Mouse (Mus musculus) G1E (cell line): Measurements from ENCODE around the gene Ube2i. TPM values are rescaled to one million over a fixed set of nuclear protein-coding genes. Genes with fewer than 3 reads are reported as not detected.
A peak's percentile ranks its signal among the peaks of the same experiment; 100 is the strongest.
"Not testable (repeated sequence)": the region's sequence is repeated elsewhere in the genome, so short reads cannot be mapped to it uniquely, and the experiment has no call there.

Experiments used
- ATAC-seq: 2 replicates; pipeline ENCODE4 v1.8.0; 2016; ENCODE audit warnings: mild to moderate bottlenecking; ENCODE audit not compliant: insufficient number of reproducible peaks, poor library complexity, low FRiP score, severe bottlenecking; ENCODE audit errors: extremely low read depth
- DNase-seq: peaks from one replicate; pipeline ENCODE4 v3.0.0; 2012; ENCODE audit warnings: low spot score
- H3K27me3 ChIP-seq: 2 replicates; pipeline ENCODE4 v1.6.1; 2012; ENCODE audit warnings: mild to moderate bottlenecking, low read length, inconsistent platforms; ENCODE audit not compliant: insufficient read depth
- H3K36me3 ChIP-seq: replicated peaks from 2 replicates; pipeline ENCODE3; 2012; ENCODE audit warnings: mild to moderate bottlenecking, inconsistent platforms
- H3K4me1 ChIP-seq: 2 replicates; pipeline ENCODE4 v1.6.1; 2012; ENCODE audit warnings: low read depth, low read length, inconsistent platforms, mixed read lengths; ENCODE audit not compliant: insufficient read depth
- H3K4me3 ChIP-seq: 2 replicates; pipeline ENCODE4 v1.5.1; 2012; ENCODE audit warnings: low read depth, mild to moderate bottlenecking, inconsistent platforms, low read length, moderate library complexity, mixed read lengths
- H3K9me3 ChIP-seq: replicated peaks from 2 replicates; pipeline ENCODE4 v1.6.1; 2012; ENCODE audit warnings: inconsistent platforms
- CTCF ChIP-seq: IDR thresholded peaks from 2 replicates; pipeline ENCODE4 v1.5.1; 2012; ENCODE audit warnings: low read depth, low read length, inconsistent platforms, mixed read lengths
- GATA1 ChIP-seq: IDR thresholded peaks from 2 replicates; pipeline ENCODE4 v1.6.1; 2012; ENCODE audit warnings: borderline replicate concordance, low read length, inconsistent platforms, mixed read lengths
- GATA2 ChIP-seq: IDR thresholded peaks from 2 replicates; pipeline ENCODE4 v1.6.1; 2012; ENCODE audit warnings: low read depth, low read length, inconsistent platforms, borderline replicate concordance
- POLR2AphosphoS5 ChIP-seq: IDR thresholded peaks from 2 replicates; pipeline ENCODE4 v1.6.1; 2012; ENCODE audit warnings: low read depth, low read length, inconsistent platforms; ENCODE audit not compliant: insufficient replicate concordance
- TAL1 ChIP-seq: conservative IDR thresholded peaks from 2 replicates; pipeline ENCODE4 v1.6.1; 2012; ENCODE audit warnings: low read depth, low read length, inconsistent platforms, mixed read lengths
- polyA plus RNA-seq: library from polyadenylated mRNA; stranded (reverse); fragments of >175 nt; gene quantifications from 2 replicates; pipeline ENCODE4 v1.2.3, GENCODE M21; 2012
- total RNA-seq, 2 experiments: library from RNA; stranded (forward) in 1 of 2; stranded (reverse) in 1 of 2; fragments of 200-1000 nt in 1 of 2; fragments of >200 nt in 1 of 2; fragmentation: Nextera tagmentation in 1 of 2; gene quantifications; 2 replicates each; pipeline ENCODE4 v1.2.3; 2014 to 2017

Gene Ube2i
- total and polyA plus RNA-seq, 3 experiments, result 421 to 516 (median 440) TPM

GRCm38 (mm10) chr17:25244239-25244638 lies 30.2 kb downstream of the Ube2i start:
- ATAC-seq, result no peak
- Histone ChIP-seq H3K9me3 (no peaks in the 10 kb centered on the region), H3K4me3 (no peak overlapping the region), H3K4me1 (peaks cover 45% of the 10 kb centered on the region), H3K36me3 (peaks cover 54% of the 10 kb centered on the region), H3K27me3 (peaks cover 27% of the 10 kb centered on the region)
- no peak for TF ChIP-seq GATA2
- no peak for TF ChIP-seq CTCF
- TF ChIP-seq POLR2AphosphoS5, result no peak
- no peak for TF ChIP-seq TAL1
- no peak for TF ChIP-seq GATA1
- DNase-seq, result no peak

GRCm38 (mm10) chr17:25243131-25243780 lies 31.2 kb downstream of the Ube2i start:
- H3K27me3 ChIP-seq, result peaks cover 22% of the 10 kb centered on the region
- ATAC-seq (no peak), DNase-seq (no peak)
- TF ChIP-seq TAL1 (no peak), CTCF (no peak), POLR2AphosphoS5 (no peak), GATA1 (no peak), GATA2 (no peak)
- no peaks in the 10 kb centered on the region for H3K9me3 ChIP-seq
- H3K4me3 ChIP-seq, result no peak overlapping the region
- H3K36me3 ChIP-seq, result peaks cover 54% of the 10 kb centered on the region
- H3K4me1 ChIP-seq, result peaks cover 47% of the 10 kb centered on the region

- H3K36me3 ChIP-seq, result peaks cover 69% of the 10 kb centered on the region
- no peaks in the 10 kb centered on the region; the same call in 1 of the 2 replicates for H3K27me3 ChIP-seq
- no peaks in the 10 kb centered on the region for H3K9me3 ChIP-seq
- peak; percentile 96 for DNase-seq
- ATAC-seq, result peak; percentile 28
- peak within 1 kb of the TSS; percentile 96 for H3K4me3 ChIP-seq
- H3K4me1 ChIP-seq, result peaks cover 39% of the 10 kb centered on the region
- TF ChIP-seq GATA2, result no peak
- TF ChIP-seq GATA1, result no peak
- TF ChIP-seq TAL1, result no peak
- no peak for TF ChIP-seq POLR2AphosphoS5
- no peak for TF ChIP-seq CTCF
These were observed 34.5 kb downstream of the Ube2i start, which contains the start of the genes Gnptg and Tsr3 for GRCm38 (mm10) chr17:25239695-25240636. Gene Gnptg, minus strand, starts transcription at chr17:25240124. Gene Tsr3, plus strand, starts transcription at chr17:25240170.

GRCm38 (mm10) chr17:25235635-25236034 lies 38.8 kb downstream of the Ube2i start:
- ATAC-seq (no peak), DNase-seq (no peak)
- H3K4me3 ChIP-seq, result no peak overlapping the region
- no peaks in the 10 kb centered on the region for H3K27me3 ChIP-seq
- TF ChIP-seq GATA2 (no peak), GATA1 (no peak), TAL1 (no peak), CTCF (no peak)
- no peaks in the 10 kb centered on the region for H3K9me3 ChIP-seq
- peaks cover 14% of the 10 kb centered on the region for H3K4me1 ChIP-seq
- peaks cover 46% of the 10 kb centered on the region for H3K36me3 ChIP-seq

GRCm38 (mm10) chr17:25231621-25232020 lies 42.8 kb downstream of the Ube2i start:
- not testable (repeated sequence) for H3K4me3 ChIP-seq, H3K27me3 ChIP-seq, ATAC-seq, DNase-seq, H3K9me3 ChIP-seq
- H3K36me3 ChIP-seq, result peaks cover 74% of the 10 kb centered on the region
- peaks cover 27% of the 10 kb centered on the region for H3K4me1 ChIP-seq

- peaks cover 74% of the 10 kb centered on the region for H3K36me3 ChIP-seq
- no peak for DNase-seq
- H3K4me3 ChIP-seq, result no peak overlapping the region
- no peak for ATAC-seq
- no peaks in the 10 kb centered on the region for H3K9me3 ChIP-seq
- H3K4me1 ChIP-seq, result peaks cover 36% of the 10 kb centered on the region
- TF ChIP-seq GATA1 (no peak), GATA2 (no peak), TAL1 (no peak)
- no peaks in the 10 kb centered on the region for H3K27me3 ChIP-seq
These were observed 43.7 kb downstream of the Ube2i start for GRCm38 (mm10) chr17:25230700-25231099.

- not testable (repeated sequence) for H3K9me3 ChIP-seq, H3K4me3 ChIP-seq, DNase-seq, ATAC-seq, H3K27me3 ChIP-seq
- Histone ChIP-seq H3K4me1 (peaks cover 42% of the 10 kb centered on the region), H3K36me3 (peaks cover 74% of the 10 kb centered on the region)
These were observed 44.3 kb downstream of the Ube2i start for GRCm38 (mm10) chr17:25230014-25230655.
